Mouse (Mus musculus): ENCODE measurements at regions not wholly inside any gene's neighbourhood (a gene's known extent, or its start where the extent isn't known, plus 50 kb on each side); places are given as distances from the start of the nearest gene placed in this dataset.

GRCm38 (mm10) chr4:106175352-106175751 lies 140.7 kb upstream of the Usp24 start:
- DNase-seq: no peak

GRCm38 (mm10) chr4:106185745-106186501 lies 130.1 kb upstream of the Usp24 start:
- DNase-seq: no peak

GRCm38 (mm10) chr4:106186684-106187083 lies 129.3 kb upstream of the Usp24 start:
- no peak for DNase-seq

GRCm38 (mm10) chr4:106190248-106190647 lies 125.8 kb upstream of the Usp24 start:
- DNase-seq: no peak

- DNase-seq: no peak
Measured at GRCm38 (mm10) chr4:106191331-106191730, 124.7 kb upstream of the Usp24 start.

GRCm38 (mm10) chr4:106191843-106192242 lies 124.2 kb upstream of the Usp24 start:
- DNase-seq: no peak

GRCm38 (mm10) chr4:106193204-106193945 lies 122.6 kb upstream of the Usp24 start:
- DNase-seq: no peak

GRCm38 (mm10) chr4:106195497-106196166 lies 120.4 kb upstream of the Usp24 start:
- no peak for DNase-seq

- no peak for DNase-seq
Measured at GRCm38 (mm10) chr4:106199833-106200232, 116.2 kb upstream of the Usp24 start.

- DNase-seq: no peak
Measured at GRCm38 (mm10) chr4:106200241-106200640, 115.8 kb upstream of the Usp24 start.

GRCm38 (mm10) chr4:106202554-106202953 lies 113.5 kb upstream of the Usp24 start:
- no peak for DNase-seq

- no peak for DNase-seq
Measured at GRCm38 (mm10) chr4:106205200-106205599, 110.8 kb upstream of the Usp24 start.

GRCm38 (mm10) chr4:106206023-106206422 lies 110.0 kb upstream of the Usp24 start:
- no peak for DNase-seq

GRCm38 (mm10) chr4:106209465-106209864 lies 106.5 kb upstream of the Usp24 start:
- no peak for DNase-seq

- peak in 1 of 2 experiments; percentile 36 for DNase-seq
Measured at GRCm38 (mm10) chr4:106209975-106210374, 106.0 kb upstream of the Usp24 start.

- no peak for DNase-seq
Measured at GRCm38 (mm10) chr4:106214170-106214569, 101.8 kb upstream of the Usp24 start.

- DNase-seq: no peak
Measured at GRCm38 (mm10) chr4:106220621-106221020, 95.4 kb upstream of the Usp24 start.

GRCm38 (mm10) chr4:106225184-106225862 lies 90.7 kb upstream of the Usp24 start:
- peak in 1 of 2 experiments; percentile 43 for DNase-seq

- DNase-seq: no peak
Measured at GRCm38 (mm10) chr4:106227428-106227827, 88.6 kb upstream of the Usp24 start.

- peak; percentile 34 to 66 for DNase-seq
Measured at GRCm38 (mm10) chr4:106228534-106228933, 87.5 kb upstream of the Usp24 start.

- DNase-seq: no peak
Measured at GRCm38 (mm10) chr4:106229526-106229925, 86.5 kb upstream of the Usp24 start.

- no peak for DNase-seq
Measured at GRCm38 (mm10) chr4:106232499-106232970, 83.5 kb upstream of the Usp24 start.

GRCm38 (mm10) chr4:106244384-106244819 lies 71.6 kb upstream of the Usp24 start:
- no peak for DNase-seq

Measured in spleen, adult 18-20 months (tissue).